Comparison of ENCODE assay signal across 9 mouse cellular contexts in the genomic region with DNA sequence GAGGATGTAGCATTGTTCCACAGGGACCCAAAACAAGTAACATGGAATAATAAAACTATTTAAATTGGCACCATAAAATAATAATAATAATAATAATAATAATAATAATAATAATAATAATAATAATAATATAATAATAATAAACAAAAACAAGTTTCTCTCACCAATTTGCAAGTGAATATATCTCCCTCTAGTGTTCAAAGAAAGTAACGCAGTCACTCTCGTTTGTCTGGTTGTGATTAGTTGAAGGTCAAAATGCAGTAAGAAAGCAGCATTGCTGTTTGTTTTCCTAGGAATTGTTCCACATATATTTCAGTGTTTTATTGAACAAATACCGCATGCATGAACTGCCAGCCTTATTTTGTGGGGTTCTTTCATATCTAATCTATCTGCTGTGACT. TPM values are rescaled to one million over a fixed set of nuclear protein-coding genes. Genes with fewer than 3 reads are reported as not detected.
A peak's percentile ranks its signal among the peaks of the same experiment; 100 is the strongest.
DNase-seq lines count a peak whose midpoint lies in the region; ATAC-seq and TF ChIP-seq lines count a peak whose summit lies in the region.
"Not testable (repeated sequence)": the region's sequence is repeated elsewhere in the genome, so short reads cannot be mapped to it uniquely, and the experiment has no call there.
"Had no signal": no experiment of that assay in that cellular context is flagged by ENCODE, and none has a peak within 500 bp of the region (broad histone marks: within the 10 kb centered on the region; RNA-seq: fewer than 3 reads in every experiment).

No protein-coding gene starts in this region.

- ATAC-seq in Patski; hindbrain, embryonic 14.5 days (ENCODE audit: low FRiP score); stomach, postnatal 0 days (ENCODE audit: low FRiP score, low TSS enrichment): not testable (repeated sequence)

- TF ChIP-seq EP300 in stomach, postnatal 0 days (optimal IDR thresholded peaks at IDR 0.05): not testable (repeated sequence)

- 24% methylated on average over 3 of the region's 3 CpGs for WGBS in cerebellum, adult 2 months
- 33% methylated on average over 3 of the region's 3 CpGs for WGBS in hindbrain, embryonic 14.5 days
- 26% methylated on average over 3 of the region's 3 CpGs for WGBS in stomach, postnatal 0 days

- H3K27me3 ChIP-seq in E14TG2a.4 (ENCODE audit: insufficient read depth, low read length); Patski; cerebellum, adult 2 months (ENCODE audit: control insufficient read depth, insufficient read depth, low read length); hindbrain, embryonic 14.5 days (ENCODE audit: control insufficient read depth, insufficient read depth, low read length); stomach, postnatal 0 days (ENCODE audit: control insufficient read depth, insufficient read depth, low read length): not testable (repeated sequence)

- peak; percentile 41 for TF ChIP-seq CTCF in E14TG2a.4 (conservative IDR thresholded peaks at IDR 0.05; ENCODE audit: low read length)
- not testable (repeated sequence) for TF ChIP-seq CTCF in Patski (IDR thresholded peaks at IDR 0.05)
- TF ChIP-seq CTCF in cerebellum, adult 2 months (IDR thresholded peaks at IDR 0.05; ENCODE audit: borderline replicate concordance, insufficient read depth, low read depth, low read length): 0 out of 2 replicates have a peak, but pooled peaks have one; percentile 6
- peak; percentile 81 for TF ChIP-seq CTCF in layer of hippocampus, adult 2 months (conservative IDR thresholded peaks at IDR 0.05)
- TF ChIP-seq CTCF in stomach, postnatal 0 days (IDR thresholded peaks at IDR 0.05; ENCODE audit: low read depth): peak; percentile 70

- not testable (repeated sequence) for H3K36me3 ChIP-seq in E14TG2a.4 (ENCODE audit: insufficient read depth, low read length); hindbrain, embryonic 14.5 days (replicated peaks; ENCODE audit: control insufficient read depth, insufficient read depth); stomach, postnatal 0 days (ENCODE audit: control insufficient read depth, insufficient read depth, low read length)

- in situ Hi-C loops in Patski (cut with MboI; ENCODE audit: low pct_unique_long_range_greater_than_20kb): loop anchor here (10.0 to 25.0 kb wide), 2 partner anchors 352 to 420 kb away; partner anchors contain the start of gene Dnah7b

- POLR2A ChIA-PET in Patski (lab: Charles Lee): not testable (repeated sequence)

- peak; percentile 7 for DNase-seq in Patski (ENCODE audit: low read depth, low spot score)
- DNase-seq in cerebellum, adult 2 months; layer of hippocampus, adult 2 months (ENCODE audit: low spot score in 2 of 2); stomach, postnatal 0 days (ENCODE audit: low spot score): not testable (repeated sequence)
- DNase-seq in fibroblast of lung, adult 2 months (ENCODE audit: low read depth): peak; percentile 33
- peak; percentile 73 for DNase-seq in hindbrain, embryonic 14.5 days (ENCODE audit: low spot score)
- peak; percentile 17 for DNase-seq in lung, postnatal 36 days

- not testable (repeated sequence) for H3K4me1 ChIP-seq in E14TG2a.4 (replicated peaks; ENCODE audit: low read depth, low read length); cerebellum, adult 2 months (ENCODE audit: control insufficient read depth, insufficient read depth, low read length); hindbrain, embryonic 14.5 days (replicated peaks; ENCODE audit: control insufficient read depth, insufficient read depth, low read length); stomach, postnatal 0 days (replicated peaks; ENCODE audit: control insufficient read depth, insufficient read depth)

- not testable (repeated sequence) for H3K9me3 ChIP-seq in E14TG2a.4 (ENCODE audit: low read length); hindbrain, embryonic 14.5 days (ENCODE audit: control insufficient read depth, low read length); stomach, postnatal 0 days (ENCODE audit: control insufficient read depth, low read length)

- H3K4me3 ChIP-seq in E14TG2a.4 (replicated peaks; ENCODE audit: low read length); cerebellum, adult 2 months (replicated peaks; ENCODE audit: insufficient read depth, low read depth, low read length); hindbrain, embryonic 14.5 days (replicated peaks; ENCODE audit: low read length); layer of hippocampus, adult 2 months; stomach, postnatal 0 days (ENCODE audit: low read depth, low read length): not testable (repeated sequence)

- not testable (repeated sequence) for H3K9ac ChIP-seq in hindbrain, embryonic 14.5 days; stomach, postnatal 0 days (ENCODE audit: low read length)

- CTCF ChIA-PET in Patski (lab: Charles Lee): not testable (repeated sequence)

- not testable (repeated sequence) for TF ChIP-seq POLR2A in cerebellum, adult 2 months (IDR thresholded peaks at IDR 0.05; ENCODE audit: borderline replicate concordance, insufficient read depth, low read length)

- not testable (repeated sequence) for H3K4me2 ChIP-seq in hindbrain, embryonic 14.5 days (replicated peaks); stomach, postnatal 0 days (replicated peaks; ENCODE audit: low read depth)

- H3K27ac ChIP-seq in cerebellum, adult 2 months (ENCODE audit: insufficient read depth, low read length); hindbrain, embryonic 14.5 days; layer of hippocampus, adult 2 months; stomach, postnatal 0 days (replicated peaks): not testable (repeated sequence)

RNA-seq across cellular contexts. Expression of gene Dnah7c, which starts 8.4 kb away (rescaled TPM):
- polyA plus RNA-seq in Patski (2021): 0.18 TPM
- polyA plus RNA-seq in cerebellum, adult 2 months (2012; rRNA removed): 0.23 and 0.29 TPM in 2 replicates
- polyA plus RNA-seq in hindbrain, embryonic 14.5 days (2014; fragmentation: Nextera tagmentation; extraction: Ambion mirVana): 0.23 and 0.33 TPM in 2 replicates
- under 1 TPM; 0.32 to 0.69 TPM for total RNA-seq in layer of hippocampus, adult 2 months (2021)
- 0.01 and 0.02 TPM in 2 replicates for polyA plus RNA-seq in stomach, postnatal 0 days (2015; fragmentation: Nextera tagmentation; extraction: Ambion mirVana)
- total RNA-seq: gastrocnemius, postnatal 10 days had no signal
